Mouse (Mus musculus) CH12.LX (cell line): ENCODE measurements around the gene Pla2g4e. TPM values are rescaled to one million over a fixed set of nuclear protein-coding genes. Genes with fewer than 3 reads are reported as not detected.

ENCODE experiments used
- DNase-seq: peaks from one replicate; pipeline ENCODE4 v3.0.0-alpha.2; 2013; ENCODE audit errors: extremely low read depth
- H3K27ac ChIP-seq: 2 replicates; pipeline ENCODE4 v1.5.1; 2012; ENCODE audit warnings: low read depth, mild to moderate bottlenecking, control low read depth, moderate library complexity; ENCODE audit not compliant: insufficient read depth
- H3K27me3 ChIP-seq: replicated peaks from 2 replicates; pipeline ENCODE3; 2012; ENCODE audit warnings: inconsistent platforms
- H3K36me3 ChIP-seq, 2 experiments: replicated peaks in 1 of 2; 2 replicates each; pipeline versions ENCODE3 to v1.6.1; 2012; ENCODE audit warnings: inconsistent platforms in 1 of 2, low read length in 1 of 2, mild to moderate bottlenecking in 1 of 2, mixed read lengths in 1 of 2, moderate library complexity in 1 of 2; ENCODE audit not compliant: control insufficient read depth in 1 of 2, insufficient read depth in 1 of 2
- H3K4me1 ChIP-seq, 2 experiments: 2 replicates each; pipeline ENCODE4 v1.6.1; 2012; ENCODE audit warnings: inconsistent platforms in 1 of 2, moderate library complexity in 1 of 2; ENCODE audit not compliant: insufficient read depth in 2 of 2, control insufficient read depth in 1 of 2
- H3K4me2 ChIP-seq: 2 replicates; pipeline ENCODE4 v1.6.1; 2012; ENCODE audit warnings: low read depth, mild to moderate bottlenecking, control low read depth; ENCODE audit not compliant: poor library complexity, insufficient read depth, severe bottlenecking
- H3K4me3 ChIP-seq, 3 experiments: fragments of 150-350 bp in 1 of 3; sonication (generic) in 1 of 3; replicated peaks in 1 of 3; 2 replicates each; pipeline versions ENCODE3 to v1.5.1; 2011 to 2012; ENCODE audit warnings: low read depth in 2 of 3, low read length in 2 of 3, mild to moderate bottlenecking in 2 of 3, moderate library complexity in 2 of 3, control low read depth in 1 of 3, improper control_type of control experiment in 1 of 3, inconsistent platforms in 1 of 3, mixed read lengths in 1 of 3; ENCODE audit not compliant: poor library complexity in 1 of 3
- H3K79me2 ChIP-seq: replicated peaks from 2 replicates; pipeline ENCODE4 v1.6.1; 2012; ENCODE audit warnings: mild to moderate bottlenecking, moderate library complexity; ENCODE audit not compliant: control insufficient read depth, poor library complexity, insufficient read depth, severe bottlenecking; ENCODE audit errors: extremely low read depth
- H3K9ac ChIP-seq: 2 replicates; pipeline ENCODE4 v1.6.1; 2012; ENCODE audit warnings: low read depth, mild to moderate bottlenecking, control low read depth, moderate library complexity; ENCODE audit not compliant: insufficient read depth
- H3K9me3 ChIP-seq: replicated peaks from 2 replicates; pipeline ENCODE3; 2012; ENCODE audit warnings: low read length, inconsistent platforms, mixed read lengths
- BHLHE40 ChIP-seq: IDR thresholded peaks from 2 replicates; pipeline ENCODE4 v1.6.1; 2011; ENCODE audit warnings: mild to moderate bottlenecking, low read depth, low read length, improper control_type of control experiment
- CHD1 ChIP-seq: IDR thresholded peaks from 2 replicates; pipeline ENCODE4 v1.6.1; 2012; ENCODE audit warnings: low read depth, low read length, improper control_type of control experiment, inconsistent platforms
- CHD2 ChIP-seq: IDR thresholded peaks from 2 replicates; pipeline ENCODE4 v1.6.1; 2011; ENCODE audit warnings: low read length, improper control_type of control experiment
- E2F4 ChIP-seq: IDR thresholded peaks from 2 replicates; pipeline ENCODE4 v1.6.1; 2011; ENCODE audit warnings: low read depth, low read length, improper control_type of control experiment; ENCODE audit not compliant: insufficient replicate concordance
- ELF1 ChIP-seq: IDR thresholded peaks from 2 replicates; pipeline ENCODE4 v1.6.1; 2014; ENCODE audit warnings: low read depth, mild to moderate bottlenecking, inconsistent platforms, low read length, improper control_type of control experiment
- EP300 ChIP-seq: IDR thresholded peaks from 2 replicates; pipeline ENCODE4 v1.6.1; 2011; ENCODE audit warnings: low read length, improper control_type of control experiment
- ETS1 ChIP-seq: conservative IDR thresholded peaks from 2 replicates; pipeline ENCODE4 v1.6.1; 2012; ENCODE audit warnings: low read depth, mild to moderate bottlenecking, inconsistent platforms, low read length, improper control_type of control experiment, moderate library complexity
- MAFK ChIP-seq: IDR thresholded peaks from 2 replicates; pipeline ENCODE4 v1.6.1; 2011; ENCODE audit warnings: low read length, improper control_type of control experiment; ENCODE audit not compliant: insufficient replicate concordance
- MAX ChIP-seq: IDR thresholded peaks from 2 replicates; pipeline ENCODE4 v1.6.1; 2011; ENCODE audit warnings: low read length, improper control_type of control experiment
- MEF2A ChIP-seq: IDR thresholded peaks from 2 replicates; pipeline ENCODE4 v1.6.1; 2014; ENCODE audit warnings: low read depth, mild to moderate bottlenecking, inconsistent platforms, low read length, improper control_type of control experiment, borderline replicate concordance
- MXI1 ChIP-seq: IDR thresholded peaks from 2 replicates; pipeline ENCODE4 v1.6.1; 2011; ENCODE audit warnings: mild to moderate bottlenecking, low read depth, low read length, improper control_type of control experiment
- NRF1 ChIP-seq: IDR thresholded peaks from 2 replicates; pipeline ENCODE4 v1.6.1; 2014; ENCODE audit warnings: low read depth, mild to moderate bottlenecking, inconsistent platforms, low read length, improper control_type of control experiment, moderate library complexity
- POLR2AphosphoS2 ChIP-seq: IDR thresholded peaks from 2 replicates; pipeline ENCODE4 v1.6.1; 2011; ENCODE audit warnings: low read depth, low read length, improper control_type of control experiment
- RCOR1 ChIP-seq: conservative IDR thresholded peaks from 2 replicates; pipeline ENCODE4 v1.6.1; 2012; ENCODE audit warnings: low read depth, mild to moderate bottlenecking, inconsistent platforms, low read length, improper control_type of control experiment
- SMC3 ChIP-seq: IDR thresholded peaks from 2 replicates; pipeline ENCODE4 v1.6.1; 2011; ENCODE audit warnings: low read depth, low read length, improper control_type of control experiment
- TCF12 ChIP-seq: IDR thresholded peaks from 2 replicates; pipeline ENCODE4 v1.6.1; 2014; ENCODE audit warnings: low read depth, mild to moderate bottlenecking, inconsistent platforms, low read length, improper control_type of control experiment
- UBTF ChIP-seq: IDR thresholded peaks from 2 replicates; pipeline ENCODE4 v1.6.1; 2012; ENCODE audit warnings: low read depth, mild to moderate bottlenecking, inconsistent platforms, low read length, improper control_type of control experiment, moderate library complexity
- USF1 ChIP-seq: IDR thresholded peaks from 2 replicates; pipeline ENCODE4 v1.6.1; 2014; ENCODE audit warnings: low read depth, mild to moderate bottlenecking, inconsistent platforms, low read length, improper control_type of control experiment
- USF2 ChIP-seq: conservative IDR thresholded peaks from 2 replicates; pipeline ENCODE4 v1.6.1; 2011; ENCODE audit warnings: low read depth, low read length, improper control_type of control experiment
- ZC3H11A ChIP-seq: IDR thresholded peaks from 2 replicates; pipeline ENCODE4 v1.6.1; 2012; ENCODE audit warnings: low read depth, mild to moderate bottlenecking, inconsistent platforms, low read length, improper control_type of control experiment
- ZNF384 ChIP-seq: IDR thresholded peaks from 2 replicates; pipeline ENCODE4 v1.6.1; 2012; ENCODE audit warnings: low read depth, low read length, improper control_type of control experiment, inconsistent platforms
- dilution Hi-C: fragments of 300-500 bp; cut with MboI; formaldehyde crosslinking; loops from 2 replicates; pipeline ENCODE4 v1.14.3; 2020; ENCODE audit warnings: low sequenced_read_pairs; ENCODE audit not compliant: extremely low pct_unique_long_range_greater_than_20kb, extremely low pct_ligation_motif_present
- in situ Hi-C: fragments of 300-500 bp; cut with MboI; formaldehyde crosslinking; loops from 3 replicates; pipeline ENCODE4 v1.14.3; 2019; ENCODE audit warnings: low sequenced_read_pairs, low pct_ligation_motif_present, low pct_unique_long_range_greater_than_20kb, mixed read lengths
- polyA plus RNA-seq: library from polyadenylated mRNA; unstranded; fragments of >175 nt; gene quantifications from 2 replicates; pipeline ENCODE4 v1.2.1, GENCODE M21; 2012; ENCODE audit warnings: low read depth; ENCODE audit not compliant: insufficient read length
- total RNA-seq, 2 experiments: library from RNA; depleted of rRNA; stranded (reverse); fragments of 300-350 nt in 1 of 2; fragments of >200 nt in 1 of 2; gene quantifications; 2 replicates each; pipeline ENCODE4 v1.2.3; 2012 to 2014

Pla2g4e gene
- total and polyA plus RNA-seq, 3 experiments, result not detected

DNA sequence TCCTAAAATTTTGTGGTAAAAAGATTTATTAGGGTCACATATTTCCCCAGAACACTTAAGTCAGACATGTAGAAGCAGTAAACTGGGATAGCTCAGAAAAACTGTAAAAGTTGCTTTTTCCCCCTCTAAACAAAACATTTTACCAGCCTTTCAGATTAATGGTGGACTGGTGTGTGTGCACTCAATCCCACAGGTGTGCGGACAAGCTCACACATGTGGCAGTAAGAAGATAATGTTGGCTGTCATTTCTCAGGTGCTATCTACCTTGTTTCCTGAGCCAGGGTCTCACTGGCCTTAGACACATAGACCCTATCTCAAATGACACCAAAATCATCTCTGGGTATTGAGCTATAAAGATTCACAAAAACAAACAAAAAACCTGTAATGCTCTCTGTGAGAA lies 119.7 kb downstream of the Pla2g4e start:
- DNase-seq, result no peak
- Histone ChIP-seq H3K36me3 (peaks cover 5 to 57% of the 10 kb centered on the region in 2 experiments), H3K79me2 (no peaks in the 10 kb centered on the region), H3K9ac (no peak overlapping the region), H3K4me1 (peaks cover 0 to 18% of the 10 kb centered on the region in 2 experiments; a peak in 2 of 4 replicates), H3K9me3 (no peaks in the 10 kb centered on the region), H3K4me2 (no peak overlapping the region), H3K27me3 (no peaks in the 10 kb centered on the region), H3K4me3 (no peak overlapping the region), H3K27ac (no peak overlapping the region)
- TF ChIP-seq E2F4 (no peak), EP300 (no peak), ZC3H11A (no peak), ELF1 (no peak), SMC3 (no peak), MEF2A (no peak), NRF1 (no peak), USF2 (no peak), USF1 (no peak), ZNF384 (no peak), BHLHE40 (no peak), UBTF (no peak)
- dilution Hi-C loops, result no loop called here
- in situ Hi-C loops, result no loop called here

- no peak for DNase-seq
- Histone ChIP-seq H3K4me2 (no peak overlapping the region), H3K9me3 (no peaks in the 10 kb centered on the region), H3K27me3 (no peaks in the 10 kb centered on the region), H3K79me2 (no peaks in the 10 kb centered on the region), H3K36me3 (peaks cover 5 to 59% of the 10 kb centered on the region in 2 experiments), H3K4me1 (peaks cover 0 to 18% of the 10 kb centered on the region in 2 experiments; a peak in 2 of 4 replicates), H3K27ac (no peak overlapping the region), H3K9ac (no peak overlapping the region), H3K4me3 (no peak overlapping the region)
- TF ChIP-seq E2F4 (no peak), CHD2 (no peak), CHD1 (no peak), ETS1 (no peak), USF1 (no peak), TCF12 (no peak), RCOR1 (no peak), UBTF (no peak), MAX (no peak), MXI1 (no peak), MAFK (no peak), POLR2AphosphoS2 (no peak)
- in situ Hi-C loops, result no loop called here
- dilution Hi-C loops, result no loop called here
Observed at GRCm38 (mm10) chr2:120124946-120125345, 120.2 kb downstream of the Pla2g4e start.
